Mouse (Mus musculus): ENCODE measurements around the gene Anks1.

DNA sequence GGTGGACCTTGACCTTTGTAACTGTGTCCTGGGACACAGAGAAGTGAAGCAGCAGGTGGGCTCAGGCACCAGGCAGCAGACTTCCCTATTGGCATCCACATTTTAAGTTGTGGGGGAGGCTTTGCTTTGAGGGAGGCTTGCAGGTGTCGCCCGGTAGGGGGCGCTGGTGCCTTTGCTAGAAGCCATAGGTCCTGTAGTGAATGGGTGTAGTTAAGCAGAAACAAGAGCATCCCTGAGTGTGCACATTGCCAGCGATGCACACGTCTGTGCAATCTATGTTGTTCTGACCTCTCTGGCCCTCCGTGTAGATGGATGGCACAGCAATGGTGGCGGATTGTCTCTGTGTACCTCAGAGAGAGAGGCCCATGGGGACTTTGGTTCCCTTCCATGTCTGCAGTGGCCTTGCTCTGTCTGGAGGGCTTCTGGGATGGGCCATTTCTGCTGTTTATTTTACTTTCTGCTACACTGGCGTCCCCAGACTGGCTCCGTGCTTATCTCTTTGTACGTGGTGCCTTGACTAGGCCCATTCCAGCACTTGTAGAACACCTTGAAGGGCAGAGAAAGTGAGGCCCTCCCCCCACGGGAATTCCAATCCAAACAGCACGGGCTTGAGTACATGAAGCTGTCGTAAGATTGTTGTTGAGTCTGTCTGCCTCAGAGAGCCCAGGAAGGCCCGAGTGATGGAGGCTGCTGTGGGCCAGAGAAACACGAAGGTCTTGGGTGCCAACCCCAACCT, 80.9 kb downstream of the Anks1 start:
- TF ChIP-seq GATA1 (IDR thresholded peaks at IDR 0.05; ENCODE audit: borderline replicate concordance, low read length) (no peak), CTCF (IDR thresholded peaks at IDR 0.05; ENCODE audit: low read depth, low read length) (peak; percentile 80), GATA2 (IDR thresholded peaks at IDR 0.05; ENCODE audit: borderline replicate concordance, low read depth, low read length) (no peak), POLR2AphosphoS5 (IDR thresholded peaks at IDR 0.05; ENCODE audit: insufficient replicate concordance, low read depth, low read length) (no peak), TAL1 (conservative IDR thresholded peaks at IDR 0.05; ENCODE audit: low read depth, low read length) (no peak)
